Mouse (Mus musculus): Measurements from ENCODE around the gene Bard1. TPM values are rescaled to one million over a fixed set of nuclear protein-coding genes. Genes with fewer than 3 reads are reported as not detected.

Bard1 gene
- total and polyA plus RNA-seq, 3 experiments = 8.1 to 10.9 TPM; not detected in 1

DNA sequence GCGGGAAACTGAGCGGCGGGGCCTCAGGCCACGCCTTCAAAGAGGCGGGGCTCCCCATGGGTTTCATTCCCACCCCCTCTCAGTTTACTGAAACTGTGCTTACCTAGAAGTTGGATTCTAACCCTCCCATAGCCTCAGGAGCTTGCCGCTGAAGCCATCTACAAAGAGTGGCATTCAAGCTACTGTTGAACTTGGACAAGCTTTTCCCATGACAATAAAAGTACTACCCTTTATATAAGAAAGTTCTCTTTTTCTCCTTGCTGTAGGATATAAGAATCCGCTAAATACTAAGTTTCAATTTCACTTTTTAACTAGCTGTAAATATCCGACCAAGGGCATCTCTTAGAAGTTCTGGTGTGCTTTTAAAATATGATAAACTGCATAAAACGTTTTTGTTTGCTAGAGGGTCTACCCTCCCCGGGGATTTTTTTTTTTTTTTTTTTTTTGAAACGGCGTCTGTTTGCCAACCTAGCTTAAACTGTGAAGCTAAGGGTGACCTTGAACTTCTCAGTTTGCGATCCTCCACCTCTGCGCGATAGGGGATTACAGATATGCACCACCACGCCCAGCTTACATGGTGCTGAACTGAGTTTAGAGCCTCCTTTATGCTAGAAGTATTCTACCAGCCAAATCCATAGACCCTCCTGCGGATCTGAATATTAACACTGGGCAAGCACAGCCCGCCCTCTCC, 373 bp upstream of the Bard1 start:
- Histone ChIP-seq H3K79me2 (ENCODE audit: control insufficient read depth, insufficient read depth, low read length, poor library complexity) (peaks cover 33% of the 10 kb centered on the region), H3K4me1 (ENCODE audit: control insufficient read depth in 1 of 2, insufficient read depth in 2 of 2, low read length in 2 of 2) (peaks cover 8 to 29% of the 10 kb centered on the region in 2 experiments)
- no peak for TF ChIP-seq MAFK (IDR thresholded peaks at IDR 0.05; ENCODE audit: borderline replicate concordance, low read depth, low read length)
- TF ChIP-seq ZMIZ1 (IDR thresholded peaks at IDR 0.05; ENCODE audit: low read depth, low read length) = peak; percentile 79
- TF ChIP-seq JUND (IDR thresholded peaks at IDR 0.05; ENCODE audit: low read depth, low read length) = no peak
- no peak for TF ChIP-seq RCOR1 (IDR thresholded peaks at IDR 0.05; ENCODE audit: low read depth, low read length)
- TF ChIP-seq ZC3H11A (IDR thresholded peaks at IDR 0.05; ENCODE audit: low read depth, low read length) = no peak
- TF ChIP-seq SIN3A (IDR thresholded peaks at IDR 0.05; ENCODE audit: low read length) = peak; percentile 37
- peak; percentile 12 to 33; a peak in 1 of 4 replicates for TF ChIP-seq EP300 (IDR thresholded peaks at IDR 0.05; ENCODE audit: low read depth in 1 of 2, low read length in 2 of 2)
- TF ChIP-seq RAD21 (IDR thresholded peaks at IDR 0.05; ENCODE audit: low read depth, low read length) = no peak
- no peak for TF ChIP-seq MYB (IDR thresholded peaks at IDR 0.05; ENCODE audit: low read depth, low read length)
- no peak for TF ChIP-seq GABPA (IDR thresholded peaks at IDR 0.05; ENCODE audit: low read depth, low read length)
- no peak for TF ChIP-seq UBTF (IDR thresholded peaks at IDR 0.05; ENCODE audit: borderline replicate concordance, insufficient read depth, low read depth, low read length)
- TF ChIP-seq TBP (IDR thresholded peaks at IDR 0.05; ENCODE audit: low read depth, low read length) = peak; percentile 80
- TF ChIP-seq ZNF384 (IDR thresholded peaks at IDR 0.05; ENCODE audit: low read depth, low read length) = peak; percentile 88
- TF ChIP-seq CHD1 (IDR thresholded peaks at IDR 0.05; ENCODE audit: low read depth, low read length) = no peak
- peak; percentile 41; the same call in 1 of the 2 replicates for TF ChIP-seq ETS1 (IDR thresholded peaks at IDR 0.05; ENCODE audit: low read depth, low read length)
- peak; percentile 50 for TF ChIP-seq GATA1 (IDR thresholded peaks at IDR 0.05; ENCODE audit: low read depth, low read length)
- TF ChIP-seq MAX (IDR thresholded peaks at IDR 0.05; ENCODE audit: low read length) = no peak
- TF ChIP-seq ELF1 (IDR thresholded peaks at IDR 0.05; ENCODE audit: low read depth, low read length) = no peak
- no peak for TF ChIP-seq ZKSCAN1 (IDR thresholded peaks at IDR 0.05; ENCODE audit: low read depth, low read length)
- 0 out of 2 replicates have a peak, but pooled peaks have one; percentile 53 for TF ChIP-seq MAZ (IDR thresholded peaks at IDR 0.05; ENCODE audit: low read depth, low read length)
- 0 out of 2 replicates have a peak, but pooled peaks have one; percentile 41 for TF ChIP-seq MYC (IDR thresholded peaks at IDR 0.05; ENCODE audit: low read depth, low read length)
- no peak for TF ChIP-seq CHD2 (IDR thresholded peaks at IDR 0.05; ENCODE audit: low read length)
- TF ChIP-seq POLR2A (IDR thresholded peaks at IDR 0.05; ENCODE audit: control insufficient read depth in 1 of 2, insufficient read depth in 1 of 2, low read depth in 1 of 2, low read length in 2 of 2, poor library complexity in 1 of 2) = peak in 1 of 2 experiments; percentile 82; a peak in 2 of 4 replicates
- 0 out of 2 replicates have a peak, but pooled peaks have one; percentile 24 for TF ChIP-seq TCF12 (IDR thresholded peaks at IDR 0.05; ENCODE audit: low read depth, low read length)
- TF ChIP-seq NRF1 (IDR thresholded peaks at IDR 0.05; ENCODE audit: insufficient read depth, low read depth, low read length, poor library complexity, severe bottlenecking) = no peak
- no peak for TF ChIP-seq USF2 (IDR thresholded peaks at IDR 0.05; ENCODE audit: borderline replicate concordance in 1 of 2, insufficient read depth in 1 of 2, low read depth in 1 of 2, low read length in 2 of 2)
- TF ChIP-seq NELFE (IDR thresholded peaks at IDR 0.05; ENCODE audit: low read depth, low read length) = peak; percentile 82
- peak; percentile 67 for TF ChIP-seq POLR2AphosphoS2 (IDR thresholded peaks at IDR 0.05; ENCODE audit: low read length)
- TF ChIP-seq USF1 (IDR thresholded peaks at IDR 0.05; ENCODE audit: low read depth, low read length) = no peak
- no peak for TF ChIP-seq E2F4 (IDR thresholded peaks at IDR 0.05; ENCODE audit: borderline replicate concordance, low read depth, low read length)
- no peak for TF ChIP-seq SMC3 (IDR thresholded peaks at IDR 0.05; ENCODE audit: low read depth, low read length)
- TF ChIP-seq HCFC1 (IDR thresholded peaks at IDR 0.05; ENCODE audit: low read depth, low read length) = no peak; the same call in none of the 2 replicates
- TF ChIP-seq TAL1 (IDR thresholded peaks at IDR 0.05; ENCODE audit: low read length) = no peak
- no peak for TF ChIP-seq BHLHE40 (IDR thresholded peaks at IDR 0.05; ENCODE audit: borderline replicate concordance, low read depth, low read length)
- no peak for TF ChIP-seq KAT2A (conservative IDR thresholded peaks at IDR 0.05; ENCODE audit: low read depth, low read length)
- TF ChIP-seq MEF2A (IDR thresholded peaks at IDR 0.05; ENCODE audit: extremely low read depth, insufficient replicate concordance, low read depth, low read length, poor library complexity, severe bottlenecking) = no peak

More for the DNA sequence above, 373 bp upstream of the Bard1 start:
- no peaks in the 10 kb centered on the region for H3K9me3 ChIP-seq (replicated peaks; ENCODE audit: insufficient read depth, low read length)
- peak overlapping the region; percentile 54 to 67 for H3K4me3 ChIP-seq (ENCODE audit: control insufficient read depth in 1 of 2, insufficient read depth in 1 of 2, low read depth in 2 of 2, low read length in 2 of 2)
- peak overlapping the region; percentile 87 for H3K27ac ChIP-seq (ENCODE audit: control insufficient read depth, low read depth, low read length)
- H3K9ac ChIP-seq (ENCODE audit: control insufficient read depth, low read depth, low read length, poor library complexity, severe bottlenecking) = peak overlapping the region; percentile 79
- peaks cover 0 to 33% of the 10 kb centered on the region in 2 experiments; a peak in 2 of 4 replicates for H3K36me3 ChIP-seq (ENCODE audit: control insufficient read depth in 1 of 2, insufficient read depth in 2 of 2, low read length in 2 of 2)
- no peaks in the 10 kb centered on the region for H3K27me3 ChIP-seq (ENCODE audit: control insufficient read depth in 1 of 2, insufficient read depth in 2 of 2, low read length in 2 of 2)
- peak; percentile 80 for DNase-seq (ENCODE audit: low read depth, low spot score)

Data from MEL (cell line).